Mouse (Mus musculus) layer of hippocampus, adult 9-10 months (tissue): Measurements from ENCODE around the gene Rapgef5.

Source experiments
- DNase-seq: peaks from one replicate; pipeline ENCODE4 v3.0.0; 2022; ENCODE audit warnings: low spot score

The Rapgef5 gene

GRCm38 (mm10) chr12:117619523-117620023 is 103.3 kb downstream of the Rapgef5 start:
- DNase-seq = no peak

GRCm38 (mm10) chr12:117622972-117623371 is 106.7 kb downstream of the Rapgef5 start:
- no peak for DNase-seq

- no peak for DNase-seq
These were observed 111.0 kb downstream of the Rapgef5 start for GRCm38 (mm10) chr12:117627311-117627710.

- no peak for DNase-seq
These were observed 112.2 kb downstream of the Rapgef5 start for GRCm38 (mm10) chr12:117628321-117629093.

GRCm38 (mm10) chr12:117632133-117632532 is 115.9 kb downstream of the Rapgef5 start:
- DNase-seq = no peak

GRCm38 (mm10) chr12:117636139-117636772 is 120.0 kb downstream of the Rapgef5 start:
- DNase-seq = no peak

GRCm38 (mm10) chr12:117636969-117637368 is 120.7 kb downstream of the Rapgef5 start:
- no peak for DNase-seq

GRCm38 (mm10) chr12:117638833-117639232 is 122.6 kb downstream of the Rapgef5 start:
- DNase-seq = no peak

GRCm38 (mm10) chr12:117639356-117640121 is 123.3 kb downstream of the Rapgef5 start:
- DNase-seq = no peak

- no peak for DNase-seq
These were observed 126.2 kb downstream of the Rapgef5 start for GRCm38 (mm10) chr12:117642512-117642911.

GRCm38 (mm10) chr12:117645771-117646170 is 129.5 kb downstream of the Rapgef5 start:
- no peak for DNase-seq

- no peak for DNase-seq
These were observed 137.7 kb downstream of the Rapgef5 start for GRCm38 (mm10) chr12:117653920-117654472.

GRCm38 (mm10) chr12:117656935-117657334 is 140.7 kb downstream of the Rapgef5 start:
- DNase-seq = no peak

GRCm38 (mm10) chr12:117657766-117658165 is 141.5 kb downstream of the Rapgef5 start:
- no peak for DNase-seq

GRCm38 (mm10) chr12:117658821-117659220 is 142.5 kb downstream of the Rapgef5 start:
- DNase-seq = no peak

GRCm38 (mm10) chr12:117660361-117660760 is 144.1 kb downstream of the Rapgef5 start:
- DNase-seq = no peak

GRCm38 (mm10) chr12:117661871-117662270 is 145.6 kb downstream of the Rapgef5 start:
- DNase-seq = no peak

- no peak for DNase-seq
These were observed 147.4 kb downstream of the Rapgef5 start for GRCm38 (mm10) chr12:117663637-117664036.

- no peak for DNase-seq
These were observed 148.4 kb downstream of the Rapgef5 start for GRCm38 (mm10) chr12:117664644-117665043.

GRCm38 (mm10) chr12:117666391-117666790 is 150.1 kb downstream of the Rapgef5 start:
- DNase-seq = no peak

- no peak for DNase-seq
These were observed 153.5 kb downstream of the Rapgef5 start for GRCm38 (mm10) chr12:117669610-117670400.
